Mouse (Mus musculus) liver, embryonic 15.5 days (tissue): ENCODE results near the gene N4bp2l2. TPM values are rescaled to one million over a fixed set of nuclear protein-coding genes. Genes with fewer than 3 reads are reported as not detected.

Experiments used
- ATAC-seq: fragments of 200-750 bp; cut with Nextera tagmentation; 2 replicates; pipeline ENCODE4 v1.8.0; 2017; ENCODE audit warnings: moderate number of reproducible peaks, mild to moderate bottlenecking, moderate library complexity; ENCODE audit not compliant: insufficient read depth
- H3K27ac ChIP-seq: fragments of 300-500 bp; sonication (generic); replicated peaks from 2 replicates; pipeline ENCODE4 v1.5.1; 2015; ENCODE audit warnings: mild to moderate bottlenecking, inconsistent platforms
- H3K27me3 ChIP-seq: fragments of 300-500 bp; sonication (generic); 2 replicates; pipeline ENCODE4 v1.6.1; 2015; ENCODE audit warnings: mild to moderate bottlenecking, inconsistent platforms
- H3K36me3 ChIP-seq: fragments of 300-500 bp; sonication (generic); replicated peaks from 2 replicates; pipeline ENCODE4 v1.6.1; 2015; ENCODE audit warnings: moderate library complexity, mild to moderate bottlenecking, inconsistent platforms
- H3K4me1 ChIP-seq: fragments of 300-500 bp; sonication (generic); replicated peaks from 2 replicates; pipeline ENCODE4 v1.6.1; 2015; ENCODE audit warnings: inconsistent platforms
- H3K4me2 ChIP-seq: fragments of 300-500 bp; sonication (generic); 2 replicates; pipeline ENCODE4 v1.6.1; 2015; ENCODE audit warnings: moderate library complexity, mild to moderate bottlenecking, inconsistent platforms
- H3K4me3 ChIP-seq: fragments of 300-500 bp; sonication (generic); replicated peaks from 2 replicates; pipeline ENCODE4 v1.5.1; 2015; ENCODE audit warnings: mild to moderate bottlenecking, inconsistent platforms
- H3K9ac ChIP-seq: fragments of 300-500 bp; sonication (generic); 2 replicates; pipeline ENCODE4 v1.6.1; 2015; ENCODE audit warnings: moderate library complexity, mild to moderate bottlenecking, inconsistent platforms
- H3K9me3 ChIP-seq: fragments of 300-500 bp; sonication (generic); replicated peaks from 2 replicates; pipeline ENCODE4 v1.6.1; 2016; ENCODE audit warnings: inconsistent platforms
- WGBS: fragments of 180-500 bp; shearing (Covaris S2); methylation state at CpG from one replicate; pipeline ENCODE4 v1.1.7; 2015; ENCODE audit warnings: mixed read lengths; ENCODE audit not compliant: insufficient replicate concordance; 5-methylcytosine and 5-hydroxymethylcytosine counted together
- polyA plus RNA-seq: library from polyadenylated mRNA; unstranded; fragments of >200 nt; fragmentation: Nextera tagmentation; extraction: Ambion mirVana; gene quantifications from 2 replicates; pipeline ENCODE4 v1.2.1, GENCODE M21; 2015

Gene N4bp2l2
- polyA plus RNA-seq, 1 experiment from 2014 or later, result 18.8 TPM

DNA sequence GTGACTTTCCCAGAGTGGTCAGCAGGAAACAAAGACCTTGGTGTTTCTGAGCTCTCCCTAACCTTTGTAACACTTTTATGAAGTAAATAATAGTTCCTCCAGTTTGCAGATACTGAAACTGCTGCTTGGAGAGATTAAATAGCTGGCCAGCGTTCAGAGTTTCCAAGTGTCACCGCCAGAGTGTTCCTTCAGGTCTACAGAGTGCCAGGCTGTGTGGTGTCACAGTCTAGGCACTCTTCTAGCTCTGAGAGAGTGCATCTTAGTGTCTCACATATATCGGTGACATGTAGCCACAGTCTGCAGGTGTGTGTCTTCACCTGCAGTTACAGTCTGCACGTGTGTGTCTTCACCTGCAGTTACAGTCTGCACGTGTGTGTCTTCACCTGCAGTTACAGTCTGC lies 82.8 kb downstream of the N4bp2l2 start:
- no peak for ATAC-seq
- Histone ChIP-seq H3K36me3 (no peaks in the 10 kb centered on the region), H3K4me2 (no peak overlapping the region), H3K27me3 (no peaks in the 10 kb centered on the region), H3K27ac (no peak overlapping the region), H3K4me3 (no peak overlapping the region), H3K9ac (no peak overlapping the region), H3K4me1 (peaks cover 64% of the 10 kb centered on the region), H3K9me3 (no peaks in the 10 kb centered on the region)
- WGBS, result 71% methylated on average over 5 of the region's 5 CpGs

DNA sequence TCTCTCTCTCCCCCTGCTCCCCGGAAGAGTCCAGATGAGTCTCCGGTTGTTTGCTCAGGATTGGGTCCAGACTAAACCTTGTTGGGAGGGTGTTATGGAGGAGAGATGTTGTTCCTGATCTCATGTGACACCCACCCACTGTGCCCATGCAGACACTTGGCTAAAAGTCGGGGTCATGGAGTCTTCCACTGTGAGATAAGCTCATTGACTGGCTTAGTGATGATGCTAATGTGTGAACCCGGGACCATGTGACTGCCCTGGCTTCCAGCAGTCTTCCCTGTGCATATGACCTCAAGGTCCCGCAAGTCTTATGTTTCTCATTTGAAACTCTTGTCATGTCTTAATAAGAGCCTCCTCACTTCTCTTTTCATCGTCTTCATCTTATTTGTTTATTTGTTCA lies 84.8 kb downstream of the N4bp2l2 start:
- Histone ChIP-seq H3K4me2 (no peak overlapping the region), H3K4me3 (no peak overlapping the region), H3K36me3 (no peaks in the 10 kb centered on the region; the same call in 1 of the 2 replicates), H3K27me3 (no peaks in the 10 kb centered on the region), H3K4me1 (peaks cover 76% of the 10 kb centered on the region), H3K27ac (peak overlapping the region; percentile 10; the same call in 1 of the 2 replicates), H3K9ac (no peak overlapping the region), H3K9me3 (no peaks in the 10 kb centered on the region; the same call in 1 of the 2 replicates)
- ATAC-seq, result no peak
- 65% methylated on average over 6 of the region's 6 CpGs for WGBS

DNA sequence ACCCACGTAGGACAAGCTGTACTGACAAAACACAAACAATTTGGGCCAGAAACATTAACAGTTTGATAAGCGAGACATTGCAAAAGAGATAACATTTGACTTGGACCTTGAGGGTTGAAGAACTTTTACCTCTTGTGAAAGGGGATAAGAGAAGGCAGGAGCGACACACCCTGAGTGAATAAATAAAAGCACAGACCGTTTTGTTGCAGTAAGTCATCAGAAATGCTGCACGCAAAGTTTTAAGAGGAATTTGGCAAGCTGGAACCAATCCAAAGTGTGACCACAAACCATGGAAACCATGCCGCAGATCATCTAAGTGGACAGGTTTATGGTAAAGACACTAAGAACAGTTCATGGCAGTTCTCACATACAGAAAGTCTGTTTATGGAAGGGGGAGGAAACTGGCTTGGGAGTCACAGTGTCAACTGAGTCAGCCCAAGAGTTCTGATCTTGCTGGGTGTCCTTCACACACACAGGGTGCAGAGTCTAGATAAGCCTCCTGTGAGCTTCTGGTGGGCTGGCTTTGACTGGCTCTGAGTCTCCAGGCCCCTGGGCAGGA lies 87.3 kb downstream of the N4bp2l2 start:
- peaks cover 3% of the 10 kb centered on the region; the same call in 1 of the 2 replicates for H3K36me3 ChIP-seq
- no peaks in the 10 kb centered on the region for H3K27me3 ChIP-seq
- peak overlapping the region; percentile 87 for H3K27ac ChIP-seq
- 12% methylated on average over 6 of the region's 6 CpGs for WGBS
- H3K4me1 ChIP-seq, result peaks cover 57% of the 10 kb centered on the region
- peak overlapping the region; percentile 53 for H3K4me2 ChIP-seq
- H3K9me3 ChIP-seq, result no peaks in the 10 kb centered on the region; the same call in 1 of the 2 replicates
- peak overlapping the region; percentile 36; the same call in 1 of the 2 replicates for H3K9ac ChIP-seq
- ATAC-seq, result peak; percentile 94
- no peak overlapping the region for H3K4me3 ChIP-seq

DNA sequence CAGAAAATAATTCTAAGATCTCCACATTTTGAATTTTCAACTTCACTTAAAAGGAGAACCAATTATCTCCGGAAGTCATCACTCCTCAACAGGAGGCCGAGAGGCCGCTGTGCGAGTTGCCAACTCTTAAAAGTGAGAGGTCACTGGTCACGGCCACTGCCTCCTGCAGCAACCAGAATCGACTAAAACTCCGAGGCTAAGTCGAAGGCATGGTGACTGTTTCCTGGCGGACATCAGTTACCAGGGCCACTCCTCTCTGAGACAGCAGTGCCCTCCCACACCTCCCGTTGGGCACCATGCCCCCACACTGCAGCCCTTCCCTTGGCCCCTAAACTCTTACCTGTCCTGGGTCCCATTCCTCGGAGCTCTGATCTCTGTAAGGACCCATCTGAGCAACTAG lies 89.2 kb downstream of the N4bp2l2 start:
- H3K4me1 ChIP-seq, result peaks cover 49% of the 10 kb centered on the region
- WGBS, result 81% methylated on average over 11 of the region's 11 CpGs
- H3K4me2 ChIP-seq, result no peak overlapping the region
- no peak for ATAC-seq
- no peaks in the 10 kb centered on the region; the same call in 1 of the 2 replicates for H3K9me3 ChIP-seq
- no peak overlapping the region for H3K4me3 ChIP-seq
- H3K36me3 ChIP-seq, result peaks cover 20% of the 10 kb centered on the region
- peak overlapping the region; percentile 87; the same call in 1 of the 2 replicates for H3K27ac ChIP-seq
- no peak overlapping the region for H3K9ac ChIP-seq
- no peaks in the 10 kb centered on the region for H3K27me3 ChIP-seq

DNA sequence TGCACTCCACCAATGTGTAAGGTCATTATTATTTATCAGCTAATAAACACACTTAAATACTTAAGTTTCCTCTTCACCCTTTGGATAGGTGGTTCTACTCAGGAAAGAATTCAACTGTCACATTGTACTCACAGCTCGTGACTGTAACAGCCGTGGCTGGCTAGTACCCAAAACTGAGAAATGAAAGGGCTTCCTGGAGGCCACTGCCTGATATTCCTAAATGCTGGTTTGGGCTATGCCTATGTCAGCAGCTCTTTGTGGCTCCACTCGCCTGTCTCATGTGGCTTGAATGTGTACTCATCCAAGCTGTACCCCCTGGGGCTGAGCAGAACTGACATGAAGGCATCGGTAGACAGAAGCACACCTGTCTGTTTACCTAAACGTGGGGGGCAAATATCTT lies 91.1 kb downstream of the N4bp2l2 start:
- Histone ChIP-seq H3K9me3 (no peaks in the 10 kb centered on the region; the same call in 1 of the 2 replicates), H3K4me1 (peaks cover 35% of the 10 kb centered on the region), H3K4me3 (no peak overlapping the region), H3K4me2 (no peak overlapping the region), H3K27ac (no peak overlapping the region), H3K27me3 (no peaks in the 10 kb centered on the region), H3K36me3 (peaks cover 35% of the 10 kb centered on the region), H3K9ac (no peak overlapping the region)
- 76% methylated on average over 5 of the region's 5 CpGs for WGBS
- ATAC-seq, result no peak

DNA sequence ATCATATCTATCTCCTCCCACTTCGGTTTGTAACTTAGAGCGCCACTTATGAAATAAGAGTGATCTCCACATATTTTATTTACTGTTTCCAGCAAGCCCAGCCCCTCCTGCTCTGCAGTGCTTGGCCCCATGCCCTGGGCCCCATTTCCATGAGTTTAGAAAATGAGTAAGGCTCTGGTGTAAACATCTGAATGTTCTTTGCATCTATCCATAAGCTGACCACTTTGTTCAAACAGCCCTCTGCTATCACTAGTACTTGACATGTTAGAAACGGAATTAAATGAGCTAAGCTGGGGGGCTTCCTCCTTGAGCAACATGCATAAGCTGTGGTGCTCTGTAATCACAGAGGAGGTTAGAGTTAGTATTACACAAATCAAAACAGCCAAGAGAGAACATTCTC lies 91.6 kb downstream of the N4bp2l2 start:
- H3K4me1 ChIP-seq, result peaks cover 30% of the 10 kb centered on the region
- no peak for ATAC-seq
- H3K27me3 ChIP-seq, result no peaks in the 10 kb centered on the region
- H3K9me3 ChIP-seq, result no peaks in the 10 kb centered on the region; the same call in 1 of the 2 replicates
- H3K9ac ChIP-seq, result no peak overlapping the region
- peaks cover 40% of the 10 kb centered on the region for H3K36me3 ChIP-seq
- no peak overlapping the region for H3K4me2 ChIP-seq
- WGBS, result 75% methylated on average over 3 of the region's 3 CpGs
- H3K27ac ChIP-seq, result no peak overlapping the region
- H3K4me3 ChIP-seq, result no peak overlapping the region

DNA sequence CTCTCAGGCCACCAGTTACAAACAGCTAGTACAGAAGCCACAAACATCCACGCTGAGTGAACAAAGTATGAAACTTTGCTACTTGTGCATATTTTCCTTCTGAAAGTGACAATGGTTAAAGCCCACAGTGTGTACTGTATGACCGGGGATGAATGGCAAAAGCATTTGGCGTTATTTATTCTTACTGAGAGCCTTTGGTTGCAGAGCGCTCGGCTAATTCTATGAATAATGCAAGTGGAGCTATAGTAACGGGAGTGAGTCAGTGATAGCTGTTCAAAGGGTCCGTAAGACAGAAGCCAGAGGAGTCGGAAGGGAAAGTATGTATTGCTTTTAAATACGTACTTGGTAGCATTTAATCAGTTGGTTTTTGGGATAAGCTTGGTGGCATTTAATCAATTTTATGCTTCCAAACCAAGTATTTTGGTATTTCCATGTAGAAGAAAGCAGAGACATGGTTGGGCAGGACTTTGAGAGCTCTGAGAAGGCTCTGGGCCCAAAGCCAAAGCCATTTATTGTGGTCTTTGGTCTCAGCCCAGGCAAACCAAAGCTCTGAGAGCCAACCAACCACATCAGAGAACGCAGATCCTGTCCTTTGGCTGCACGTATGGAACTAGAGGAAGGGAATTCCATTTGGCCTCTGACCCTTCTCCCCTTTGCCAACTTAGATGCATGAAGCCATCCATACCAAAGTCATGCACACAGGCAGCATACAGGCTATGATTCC lies 95.3 kb downstream of the N4bp2l2 start:
- ATAC-seq, result no peak
- no peaks in the 10 kb centered on the region for H3K4me1 ChIP-seq
- no peak overlapping the region for H3K4me3 ChIP-seq
- no peak overlapping the region for H3K9ac ChIP-seq
- H3K27me3 ChIP-seq, result no peaks in the 10 kb centered on the region
- 87% methylated on average over 11 of the region's 11 CpGs for WGBS
- H3K36me3 ChIP-seq, result peaks cover 75% of the 10 kb centered on the region
- H3K27ac ChIP-seq, result no peak overlapping the region
- H3K9me3 ChIP-seq, result no peaks in the 10 kb centered on the region
- no peak overlapping the region for H3K4me2 ChIP-seq

DNA sequence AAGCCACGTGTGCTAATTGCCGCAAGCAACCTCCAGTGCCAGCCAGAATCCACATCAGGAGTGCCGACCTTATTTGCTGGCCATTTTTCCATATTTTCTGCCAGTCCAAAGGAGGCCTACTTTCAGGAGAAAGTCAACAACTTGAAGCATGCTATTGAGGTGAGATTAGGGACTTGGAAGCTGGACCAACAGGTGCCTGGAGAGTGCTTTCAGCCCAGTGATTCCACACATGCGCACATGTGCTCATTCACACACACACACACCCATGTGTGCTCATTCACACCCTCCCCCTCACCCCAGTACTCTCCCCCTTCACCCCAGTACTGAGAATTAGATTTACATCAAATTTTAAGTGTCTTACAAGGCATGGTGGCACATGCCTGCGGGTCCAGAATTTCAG lies 99.0 kb downstream of the N4bp2l2 start:
- no peak overlapping the region for H3K4me2 ChIP-seq
- no peak overlapping the region for H3K9ac ChIP-seq
- no peaks in the 10 kb centered on the region for H3K27me3 ChIP-seq
- ATAC-seq, result no peak
- no peak overlapping the region for H3K4me3 ChIP-seq
- H3K9me3 ChIP-seq, result no peaks in the 10 kb centered on the region
- 84% methylated on average over 5 of the region's 5 CpGs for WGBS
- no peaks in the 10 kb centered on the region for H3K4me1 ChIP-seq
- H3K36me3 ChIP-seq, result peaks cover 87% of the 10 kb centered on the region
- H3K27ac ChIP-seq, result no peak overlapping the region

DNA sequence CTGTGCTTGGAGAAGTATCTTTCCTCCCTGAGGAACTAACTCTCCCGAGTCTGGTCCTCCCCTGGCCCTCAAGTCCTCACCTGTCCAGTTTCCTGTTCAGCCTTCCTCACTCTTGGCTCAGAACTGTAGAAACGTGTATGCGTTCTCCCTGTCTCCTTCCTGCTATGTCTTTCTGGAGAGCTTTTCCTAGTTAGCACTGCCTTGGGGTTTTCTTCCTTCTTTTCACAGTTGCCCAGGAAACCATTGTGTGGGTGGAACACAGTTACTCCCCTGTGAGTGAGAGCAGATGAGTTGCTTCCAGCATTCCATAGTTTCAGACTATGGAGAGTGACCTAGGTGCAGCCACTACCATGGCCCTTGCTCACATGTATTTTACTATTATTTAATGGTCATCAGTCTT lies 99.8 kb downstream of the N4bp2l2 start:
- Histone ChIP-seq H3K27me3 (no peaks in the 10 kb centered on the region), H3K4me3 (no peak overlapping the region), H3K9me3 (no peaks in the 10 kb centered on the region), H3K4me1 (no peaks in the 10 kb centered on the region), H3K4me2 (no peak overlapping the region), H3K9ac (no peak overlapping the region), H3K36me3 (peaks cover 91% of the 10 kb centered on the region), H3K27ac (no peak overlapping the region)
- WGBS, result 58% methylated on average over 3 of the region's 3 CpGs
- ATAC-seq, result no peak

DNA sequence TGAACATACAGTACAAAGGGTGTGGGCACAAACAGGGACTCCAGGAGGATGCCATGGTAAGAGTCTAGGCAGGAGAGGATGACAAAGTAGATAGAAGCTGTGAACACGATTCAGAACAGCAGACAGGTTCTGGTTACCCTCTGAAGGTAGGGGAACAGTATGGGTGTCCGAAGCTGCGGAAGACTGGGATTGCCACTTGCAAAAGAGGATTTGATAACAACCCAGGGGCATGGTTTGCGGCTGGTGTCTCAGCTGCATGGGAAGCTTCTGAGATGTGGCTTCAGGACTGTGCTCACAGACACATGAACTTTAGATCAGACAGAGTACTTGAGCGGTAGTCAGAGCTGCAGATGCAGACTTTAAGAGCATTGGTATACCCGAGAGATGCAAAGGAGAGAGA lies 101.6 kb downstream of the N4bp2l2 start:
- ATAC-seq, result no peak
- Histone ChIP-seq H3K36me3 (peaks cover 91% of the 10 kb centered on the region), H3K27ac (no peak overlapping the region), H3K27me3 (no peaks in the 10 kb centered on the region), H3K4me1 (no peaks in the 10 kb centered on the region), H3K4me2 (no peak overlapping the region), H3K4me3 (no peak overlapping the region), H3K9me3 (no peaks in the 10 kb centered on the region), H3K9ac (no peak overlapping the region)
- 80% methylated on average over 6 of the region's 6 CpGs for WGBS

DNA sequence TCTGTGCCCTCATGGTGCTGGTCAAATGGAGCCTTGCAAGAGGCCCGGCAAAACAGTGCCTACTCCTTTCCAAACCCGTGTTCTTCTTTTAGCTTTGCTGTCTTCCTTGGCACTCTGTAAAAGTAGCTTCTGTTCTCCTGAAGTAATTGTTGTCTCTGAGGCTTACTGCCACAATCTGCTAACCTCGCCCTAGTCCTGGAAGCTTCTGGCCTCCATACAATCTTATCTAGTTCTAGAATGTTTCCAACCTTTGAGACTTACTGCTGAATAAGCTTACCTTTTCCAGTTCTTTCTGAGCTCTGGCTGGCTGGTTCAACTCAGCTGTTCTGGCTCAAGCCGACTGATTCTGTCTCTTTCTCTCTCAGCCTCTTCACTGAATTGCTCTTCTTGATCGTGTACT lies 104.2 kb downstream of the N4bp2l2 start:
- no peaks in the 10 kb centered on the region for H3K9me3 ChIP-seq
- H3K27ac ChIP-seq, result no peak overlapping the region
- H3K4me3 ChIP-seq, result no peak overlapping the region
- WGBS, result 70% methylated on average over 5 of the region's 5 CpGs
- no peaks in the 10 kb centered on the region for H3K4me1 ChIP-seq
- H3K9ac ChIP-seq, result no peak overlapping the region
- no peaks in the 10 kb centered on the region for H3K27me3 ChIP-seq
- no peak overlapping the region for H3K4me2 ChIP-seq
- no peak for ATAC-seq
- peaks cover 94% of the 10 kb centered on the region for H3K36me3 ChIP-seq
